Mouse (Mus musculus) gastrocnemius, adult 8-10 months (tissue): ENCODE measurements at regions not wholly inside any gene's neighbourhood (a gene's known extent, or its start where the extent isn't known, plus 50 kb on each side); places are given as distances from the start of the nearest gene placed in this dataset.

Source experiments
- DNase-seq, 2 experiments: peaks; one replicate each; pipeline ENCODE4 v3.0.0; 2022; ENCODE audit warnings: low spot score in 2 of 2

GRCm38 (mm10) chr3:137100627-137101404 is 240.1 kb upstream of the Emcn start:
- DNase-seq: no peak

- DNase-seq: no peak
Observed at GRCm38 (mm10) chr3:137105930-137106329, 234.9 kb upstream of the Emcn start.

- DNase-seq: no peak
Observed at GRCm38 (mm10) chr3:137108197-137108596, 232.7 kb upstream of the Emcn start.

- no peak for DNase-seq
Observed at GRCm38 (mm10) chr3:137109786-137110185, 231.1 kb upstream of the Emcn start.

- DNase-seq: no peak
Observed at GRCm38 (mm10) chr3:137110485-137110884, 230.4 kb upstream of the Emcn start.

- DNase-seq: no peak
Observed at GRCm38 (mm10) chr3:137129967-137130366, 210.9 kb upstream of the Emcn start.

- no peak for DNase-seq
Observed at GRCm38 (mm10) chr3:137142041-137142440, 198.8 kb upstream of the Emcn start.

GRCm38 (mm10) chr3:137146062-137146461 is 194.8 kb upstream of the Emcn start:
- DNase-seq: no peak

- DNase-seq: no peak
Observed at GRCm38 (mm10) chr3:137147405-137147804, 193.5 kb upstream of the Emcn start.

GRCm38 (mm10) chr3:137150414-137151010 is 190.4 kb upstream of the Emcn start:
- peak; percentile 16 to 26 for DNase-seq

GRCm38 (mm10) chr3:137151431-137151830 is 189.4 kb upstream of the Emcn start:
- DNase-seq: no peak

- no peak for DNase-seq
Observed at GRCm38 (mm10) chr3:137153234-137153633, 187.6 kb upstream of the Emcn start.

GRCm38 (mm10) chr3:137154200-137155042 is 186.4 kb upstream of the Emcn start:
- DNase-seq: no peak

- no peak for DNase-seq
Observed at GRCm38 (mm10) chr3:137155043-137155404, 185.8 kb upstream of the Emcn start.

GRCm38 (mm10) chr3:137156250-137156975 is 184.5 kb upstream of the Emcn start:
- no peak for DNase-seq

- no peak for DNase-seq
Observed at GRCm38 (mm10) chr3:137189035-137189434, 151.8 kb upstream of the Emcn start.

GRCm38 (mm10) chr3:137190489-137190888 is 150.4 kb upstream of the Emcn start:
- no peak for DNase-seq

GRCm38 (mm10) chr3:137191009-137191408 is 149.9 kb upstream of the Emcn start:
- DNase-seq: no peak

- DNase-seq: no peak
Observed at GRCm38 (mm10) chr3:137193873-137194272, 147.0 kb upstream of the Emcn start.

GRCm38 (mm10) chr3:137211667-137212066 is 129.2 kb upstream of the Emcn start:
- DNase-seq: no peak

- no peak for DNase-seq
Observed at GRCm38 (mm10) chr3:137216036-137216435, 124.8 kb upstream of the Emcn start.

GRCm38 (mm10) chr3:137217245-137217644 is 123.6 kb upstream of the Emcn start:
- no peak for DNase-seq
